Mouse (Mus musculus) embryo, embryonic 11 days (tissue): ENCODE data around the gene Elk4.
A peak's percentile ranks its signal among the peaks of the same experiment; 100 is the strongest.

Experiments
- DNase-seq: peaks from one replicate; pipeline ENCODE4 v3.0.0-alpha.2; 2015

The Elk4 gene

GRCm38 (mm10) chr1:131987432-131987831, 20.0 kb upstream of the Elk4 start:
- no peak for DNase-seq

GRCm38 (mm10) chr1:131989476-131989875, 17.9 kb upstream of the Elk4 start:
- DNase-seq, result no peak

GRCm38 (mm10) chr1:131990083-131990760, 17.2 kb upstream of the Elk4 start:
- no peak for DNase-seq

GRCm38 (mm10) chr1:131992561-131993001, 14.8 kb upstream of the Elk4 start:
- DNase-seq, result no peak

- no peak for DNase-seq
Observed at GRCm38 (mm10) chr1:131993169-131994040, 14.0 kb upstream of the Elk4 start.

DNA sequence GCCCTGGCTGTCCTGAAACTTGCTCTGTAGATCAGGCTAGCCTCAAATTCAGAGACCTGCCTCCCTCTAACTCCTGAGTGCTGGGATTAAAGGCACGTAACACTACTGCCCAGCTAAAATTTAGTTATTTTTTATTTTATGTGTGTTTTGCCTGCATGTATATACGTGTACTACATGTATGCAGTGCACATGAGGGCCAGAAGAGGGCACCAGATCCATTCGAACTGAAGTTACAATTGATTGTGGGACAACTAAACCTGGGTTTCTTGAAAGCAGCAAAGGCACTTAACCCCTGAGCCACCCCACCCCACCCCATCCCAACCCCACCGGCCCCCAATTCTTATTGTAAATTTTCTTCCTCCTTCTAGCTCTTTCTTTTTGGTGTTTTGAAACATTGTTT, 12.3 kb upstream of the Elk4 start:
- peak; percentile 61 for DNase-seq

DNA sequence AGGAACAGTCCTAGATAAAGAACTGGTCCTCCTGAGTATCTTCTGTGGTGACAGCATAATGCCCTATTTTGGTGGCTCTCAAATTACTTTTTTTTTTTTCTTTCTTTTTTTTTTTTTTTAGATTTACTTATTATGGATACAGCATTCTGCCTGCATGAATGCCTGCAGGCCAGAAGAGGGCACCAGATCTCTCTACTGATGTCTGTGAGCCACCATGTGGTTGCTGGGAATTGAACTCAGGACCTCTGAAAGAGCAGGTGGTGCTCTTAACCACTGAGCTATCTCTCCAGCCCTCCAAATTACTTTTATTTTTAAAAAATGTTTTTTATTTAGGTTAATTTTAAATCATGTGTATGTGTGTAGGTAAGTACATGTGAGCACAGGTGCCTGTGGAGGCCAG, 6.9 kb upstream of the Elk4 start:
- no peak for DNase-seq

GRCm38 (mm10) chr1:132001880-132002330, 5.5 kb upstream of the Elk4 start:
- DNase-seq, result no peak

DNA sequence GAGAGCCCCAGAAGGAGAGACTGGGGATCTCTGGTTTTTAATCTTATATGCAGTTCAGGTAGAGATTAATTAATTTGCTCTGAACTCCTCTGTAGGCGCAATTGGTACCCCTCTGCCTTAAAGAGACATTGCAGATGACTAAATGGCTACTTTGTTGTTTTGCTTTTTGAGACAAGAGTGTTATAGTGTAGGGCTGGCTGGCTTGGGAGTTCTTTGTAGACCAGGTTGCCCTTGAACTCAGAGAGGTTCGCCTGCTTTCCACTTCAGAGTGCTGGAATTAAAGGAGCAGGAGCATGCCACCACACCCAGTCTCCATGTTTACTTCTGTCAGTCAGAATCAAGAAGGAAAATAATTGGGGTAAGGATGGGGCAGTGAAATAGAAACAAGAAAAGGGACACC, 4.3 kb upstream of the Elk4 start:
- no peak for DNase-seq

GRCm38 (mm10) chr1:132003817-132004216, 3.6 kb upstream of the Elk4 start:
- no peak for DNase-seq

GRCm38 (mm10) chr1:132004574-132005180, 2.7 kb upstream of the Elk4 start:
- no peak for DNase-seq

DNA sequence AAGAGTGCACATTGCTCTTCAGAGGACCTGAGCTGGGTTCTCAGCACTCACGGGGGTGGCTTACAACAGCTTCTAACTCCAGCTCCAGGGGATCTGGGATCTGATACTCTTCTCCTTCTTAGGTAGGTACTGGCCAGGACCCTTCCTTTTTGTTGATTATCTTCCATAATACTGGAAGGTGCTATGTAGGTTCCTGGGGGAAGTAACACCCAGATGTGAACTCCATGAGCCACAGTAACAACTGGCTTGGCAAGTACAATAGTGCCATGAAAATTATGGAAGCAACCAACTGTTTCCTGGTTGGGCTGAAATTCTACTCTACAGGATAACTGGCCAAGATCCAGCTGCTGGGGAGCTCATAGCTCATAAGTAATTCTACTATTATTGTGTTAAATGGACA, 1.9 kb upstream of the Elk4 start:
- DNase-seq, result no peak

DNA sequence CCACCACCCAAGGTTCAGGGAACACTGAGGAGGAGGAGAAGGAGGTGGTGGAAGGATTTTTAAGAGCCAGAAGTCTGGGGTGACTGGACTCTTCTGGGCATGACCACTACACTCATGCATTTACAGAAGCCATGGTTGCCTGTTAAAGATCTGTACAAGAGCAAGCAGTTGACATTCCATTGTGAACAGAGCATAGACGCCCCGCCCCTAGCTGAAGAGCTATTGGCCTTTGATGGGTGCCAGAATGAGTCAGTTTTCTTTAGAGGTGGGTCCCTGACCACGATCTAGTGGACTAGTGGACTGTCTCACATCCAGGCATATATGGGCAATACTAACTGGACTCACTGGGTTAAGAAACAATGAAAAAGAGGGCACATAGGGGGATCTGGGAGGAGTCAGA, 1.4 kb upstream of the Elk4 start:
- DNase-seq, result no peak

GRCm38 (mm10) chr1:132006721-132007120, 686 bp upstream of the Elk4 start:
- no peak for DNase-seq

DNA sequence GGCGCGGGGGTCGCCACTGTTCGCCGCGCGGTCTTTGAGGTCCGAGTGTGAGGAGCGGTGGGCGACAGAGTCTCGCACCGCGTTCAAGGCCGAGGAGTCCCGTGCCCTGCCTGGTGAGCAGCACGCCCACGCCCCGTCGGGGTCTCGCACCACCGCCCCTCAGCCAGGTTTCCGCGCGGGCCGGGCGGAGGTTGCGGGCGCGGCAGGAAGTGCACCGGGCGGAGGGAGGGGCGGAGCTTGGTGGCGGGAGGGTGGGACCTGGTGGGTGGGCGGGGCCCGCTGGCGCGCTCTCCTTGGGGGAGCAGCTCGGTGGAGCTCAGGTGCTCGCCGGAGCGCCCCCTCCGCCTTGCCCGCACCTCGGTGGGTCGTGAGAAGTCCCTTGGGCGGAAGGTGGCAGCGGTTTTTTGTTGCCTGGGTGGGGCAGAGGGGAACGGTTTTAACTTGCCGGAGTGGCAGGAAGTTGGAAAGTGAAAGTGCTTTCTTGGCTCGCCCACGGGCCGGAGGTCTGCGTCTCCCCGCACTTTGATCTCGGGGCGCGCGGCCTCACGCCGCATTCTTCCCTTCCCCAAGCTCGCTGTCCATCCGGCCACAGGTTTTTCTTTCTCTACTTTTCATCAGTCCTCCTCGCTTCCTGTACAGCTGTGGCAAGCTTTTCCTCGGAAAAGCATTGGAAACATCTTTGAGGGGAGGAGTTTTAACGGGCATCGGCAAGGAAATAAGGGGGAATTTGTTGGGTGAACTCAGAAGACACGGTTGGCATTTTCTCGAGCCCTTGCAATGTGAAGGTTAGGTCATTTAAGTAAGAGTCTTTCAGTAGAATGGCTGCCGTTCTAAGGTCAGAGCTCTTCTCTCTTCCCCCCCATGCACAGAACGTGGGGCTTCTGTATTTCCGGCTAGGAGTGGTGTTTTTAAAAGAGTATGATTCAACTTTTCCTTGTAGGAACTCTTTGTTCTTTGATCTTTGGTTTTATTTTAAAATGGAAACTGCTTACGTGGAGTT, 721 bp downstream of the Elk4 start:
- peak; percentile 92 for DNase-seq

GRCm38 (mm10) chr1:132008881-132009644, 1.7 kb downstream of the Elk4 start:
- no peak for DNase-seq

GRCm38 (mm10) chr1:132010632-132011501, 3.5 kb downstream of the Elk4 start:
- no peak for DNase-seq

DNA sequence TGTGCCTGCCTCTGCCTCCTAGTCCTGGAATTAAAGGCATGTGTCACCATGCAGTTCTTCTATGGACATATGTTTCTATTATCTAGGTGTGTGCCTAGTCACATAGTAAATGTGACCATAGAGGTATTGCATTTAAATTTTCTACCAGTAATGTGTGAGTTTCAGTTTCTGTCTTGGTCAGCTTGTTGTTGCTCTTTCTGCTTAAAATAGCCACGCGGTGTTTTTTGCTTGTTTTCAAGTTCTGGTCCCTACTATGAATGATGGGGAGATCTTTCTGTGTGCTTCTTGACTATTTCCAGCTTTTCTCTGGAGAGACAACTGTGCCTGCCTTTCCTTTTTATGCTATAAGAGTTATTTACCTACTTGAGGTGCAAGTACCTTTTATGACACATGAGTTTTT, 4.4 kb downstream of the Elk4 start:
- DNase-seq, result no peak

DNA sequence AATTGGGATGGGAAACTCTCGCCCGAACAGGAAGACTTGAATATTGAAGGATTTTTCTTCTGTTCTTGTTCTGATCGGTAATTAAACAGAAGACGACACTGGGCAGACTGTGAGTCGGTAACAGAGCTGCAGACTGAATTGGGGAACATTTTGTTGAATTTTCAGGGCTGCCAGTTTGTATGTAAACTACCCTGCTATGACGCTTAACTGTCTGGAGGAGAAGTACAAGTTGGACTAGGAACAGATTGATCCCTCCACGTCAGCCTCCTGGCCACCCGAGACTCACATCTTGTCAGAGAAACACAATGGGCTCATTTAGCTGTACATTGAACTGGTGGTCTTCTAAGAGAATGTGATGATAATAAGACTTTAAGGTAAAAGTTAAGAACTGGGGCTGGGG, 5.5 kb downstream of the Elk4 start:
- no peak for DNase-seq

DNA sequence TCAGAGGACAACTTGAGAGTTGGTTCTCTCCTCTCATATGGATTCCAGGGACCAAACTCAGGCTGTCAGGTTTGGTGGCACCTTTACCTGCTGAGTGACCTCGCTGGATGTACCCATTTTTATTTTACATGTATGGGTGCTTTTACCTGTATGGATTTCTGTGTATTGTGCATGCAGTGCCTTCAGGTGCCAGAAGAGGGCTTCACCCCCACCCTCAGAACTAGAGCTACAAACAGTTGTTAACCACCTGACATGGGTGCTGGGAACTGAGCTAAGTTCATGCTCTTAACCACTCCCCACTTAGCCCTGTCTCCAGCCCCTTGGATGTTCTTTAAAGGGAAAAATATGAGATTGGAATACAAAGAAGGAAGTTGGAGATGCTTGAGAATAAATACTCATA, 7.4 kb downstream of the Elk4 start:
- no peak for DNase-seq

GRCm38 (mm10) chr1:132016691-132017090, 9.3 kb downstream of the Elk4 start:
- DNase-seq, result no peak
